Mouse (Mus musculus) kidney, adult 2 months (tissue): ENCODE results near the gene Rell1.

Experiments
- CTCF ChIP-seq: fragments of 200-500 bp; conservative IDR thresholded peaks from 2 replicates; pipeline ENCODE4 v1.5.1; 2011; ENCODE audit warnings: low read depth, mild to moderate bottlenecking, control low read depth, low read length, moderate library complexity, mixed read lengths; ENCODE audit not compliant: insufficient read depth, insufficient read length
- POLR2A ChIP-seq: fragments of 200-500 bp; IDR thresholded peaks from one replicate; pipeline ENCODE4 v1.6.1; 2011; ENCODE audit warnings: low read depth, low read length, control low read depth

DNA sequence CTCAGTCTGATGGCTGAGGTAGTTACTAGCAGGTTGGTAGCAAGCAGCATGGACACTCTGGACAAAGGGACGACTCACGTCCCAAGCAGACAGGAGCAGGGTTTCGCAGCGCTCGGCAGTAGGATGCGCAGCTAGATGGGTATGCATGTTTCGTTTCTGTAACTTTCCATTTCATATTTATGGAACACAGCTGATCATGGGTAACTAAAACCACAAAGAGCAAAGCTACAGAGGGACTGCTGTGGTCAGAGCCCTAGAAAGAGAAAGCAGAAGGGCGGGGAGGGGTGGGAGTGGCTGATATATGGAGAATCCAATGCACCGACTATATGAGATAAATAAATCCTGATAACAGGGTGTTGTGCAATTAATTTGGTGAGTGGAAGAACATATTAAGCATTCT lies 25.4 kb downstream of the Rell1 start:
- TF ChIP-seq POLR2A (no peak), CTCF (no peak)
